Mouse (Mus musculus) forelimb bud, embryonic 11.5 days (tissue): ENCODE measurements around the gene Arid5b.
A peak's percentile ranks its signal among the peaks of the same experiment; 100 is the strongest.
"Not testable (repeated sequence)": the region's sequence is repeated elsewhere in the genome, so short reads cannot be mapped to it uniquely, and the experiment has no call there.

Source experiments
- DNase-seq: peaks from one replicate; pipeline ENCODE4 v3.0.0-alpha.2; 2012; ENCODE audit warnings: low read depth, low spot score

The Arid5b gene

DNA sequence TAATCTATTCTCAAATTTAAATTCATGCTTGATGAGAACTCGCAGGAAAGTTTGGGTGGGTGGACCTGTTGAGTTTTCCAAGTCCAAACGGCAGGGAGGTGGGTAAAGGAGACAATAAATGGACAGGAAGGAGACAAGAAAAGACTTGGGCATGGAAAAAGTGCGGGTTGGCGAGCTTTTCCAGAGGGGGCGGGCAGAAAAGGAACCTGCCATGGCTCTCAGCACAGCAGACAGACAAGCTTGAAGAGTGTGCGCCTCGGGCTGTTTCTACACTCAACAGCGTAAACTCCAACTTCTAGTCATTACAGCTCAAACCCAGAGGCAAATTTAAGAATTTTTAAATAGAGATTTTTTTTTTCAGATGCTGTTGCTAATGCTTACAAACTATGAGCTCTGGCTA is 168.4 kb downstream of the Arid5b start:
- DNase-seq = no peak

DNA sequence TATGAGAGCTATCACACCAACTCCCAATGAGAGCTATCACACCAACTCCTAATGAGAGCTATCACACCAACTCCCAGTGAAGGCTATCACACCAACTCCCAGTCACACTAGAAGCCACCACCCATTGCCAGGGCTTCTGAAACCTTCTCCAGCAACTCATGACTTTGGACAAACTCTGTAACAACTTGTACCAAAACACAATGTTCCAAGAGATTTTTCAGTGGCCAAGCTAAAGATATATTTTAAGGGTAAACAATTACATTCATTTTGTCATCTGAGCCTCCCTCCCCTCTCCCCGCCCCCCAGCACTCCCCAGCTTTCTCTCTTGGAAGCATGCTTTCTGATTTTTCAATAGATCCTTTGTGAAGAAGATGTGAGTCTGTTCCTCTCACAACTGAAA is 168.9 kb downstream of the Arid5b start:
- DNase-seq = no peak

DNA sequence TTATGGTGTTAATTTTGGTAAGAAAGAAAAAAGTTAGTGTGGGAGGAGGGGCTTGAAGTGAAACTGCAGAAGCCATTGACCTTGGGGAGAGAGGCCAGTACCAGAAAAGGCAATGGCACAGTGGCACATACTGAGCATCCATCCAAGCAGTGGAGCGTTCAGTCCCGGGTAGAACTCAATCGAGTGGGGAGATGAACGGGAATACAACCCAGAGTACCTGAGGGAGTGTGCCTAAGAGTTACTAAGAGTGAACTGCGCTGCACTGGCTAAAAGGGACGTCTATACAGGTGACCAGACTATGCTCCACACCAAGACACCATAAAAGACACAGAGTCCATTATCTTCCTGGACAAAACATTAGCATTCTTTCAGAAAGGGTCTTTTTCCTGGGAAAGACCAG is 170.8 kb downstream of the Arid5b start:
- no peak for DNase-seq

DNA sequence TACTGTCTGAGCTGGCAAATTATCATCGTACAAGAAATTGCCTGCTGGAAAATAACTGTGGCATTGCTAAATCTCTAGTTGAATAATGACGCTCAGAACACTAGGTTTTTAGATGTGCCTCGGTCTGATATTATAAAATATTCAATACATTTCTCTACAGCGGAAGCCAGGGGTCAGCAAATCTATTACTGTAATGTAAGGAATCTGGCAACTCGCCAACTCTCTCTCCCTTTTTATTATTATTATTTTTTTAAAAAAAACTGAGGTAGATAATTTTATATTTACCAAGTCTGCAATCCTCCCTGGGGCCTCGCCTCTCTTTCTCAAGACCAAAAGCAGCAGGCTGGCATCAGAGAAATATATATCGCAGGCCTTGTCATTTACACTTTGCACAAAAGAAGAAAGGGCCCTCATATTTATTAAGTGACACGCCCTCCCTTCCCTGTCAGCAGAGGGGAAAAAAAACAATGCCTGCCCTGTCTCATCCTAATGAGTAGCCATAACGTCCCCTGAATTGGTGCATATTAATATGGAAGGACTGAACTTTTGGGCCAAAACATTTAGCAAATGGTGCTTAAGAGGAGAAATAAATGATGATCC is 172.1 kb downstream of the Arid5b start:
- no peak for DNase-seq

DNA sequence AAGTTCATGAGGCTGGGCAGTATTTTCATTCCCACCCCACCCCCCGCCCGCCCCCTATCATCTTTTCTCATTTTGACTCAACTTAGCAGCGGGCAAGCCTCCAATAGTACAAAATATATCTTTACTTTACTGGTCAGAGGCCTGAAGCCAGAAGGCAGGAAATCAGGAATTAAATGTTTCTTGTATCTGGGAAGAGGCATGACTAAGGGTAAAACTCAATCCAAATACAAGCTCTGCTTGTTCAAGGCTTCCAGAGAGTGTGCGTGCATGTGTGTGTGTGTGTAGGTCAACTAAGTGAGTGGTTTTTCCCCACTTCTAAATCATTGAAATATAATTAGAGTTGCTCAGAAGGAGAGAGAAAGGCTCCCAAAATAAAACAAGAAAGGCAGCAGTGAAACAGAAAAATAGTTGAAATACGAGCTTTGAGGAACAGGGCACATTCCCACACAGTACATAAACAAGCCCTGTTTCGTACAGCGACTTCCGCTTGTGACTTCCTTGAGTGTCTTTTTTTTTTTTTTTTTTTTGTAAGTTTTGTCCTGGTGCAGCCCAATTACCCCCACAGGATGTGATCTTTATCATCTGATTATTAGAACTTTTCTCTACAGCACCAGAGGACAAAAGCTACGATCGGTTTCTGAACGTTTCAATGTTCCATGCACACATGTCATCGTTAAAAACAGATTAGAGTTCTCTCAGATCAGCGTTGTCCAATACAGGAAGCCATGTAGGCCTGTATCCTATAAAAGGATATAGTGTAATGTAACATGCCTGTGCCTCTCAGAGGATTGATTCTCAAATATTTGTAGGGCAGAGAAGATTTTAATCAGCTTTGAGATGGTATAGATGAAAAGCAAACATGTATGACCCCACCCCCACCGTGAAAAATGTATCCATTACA is 173.4 kb downstream of the Arid5b start:
- DNase-seq = peak; percentile 50

DNA sequence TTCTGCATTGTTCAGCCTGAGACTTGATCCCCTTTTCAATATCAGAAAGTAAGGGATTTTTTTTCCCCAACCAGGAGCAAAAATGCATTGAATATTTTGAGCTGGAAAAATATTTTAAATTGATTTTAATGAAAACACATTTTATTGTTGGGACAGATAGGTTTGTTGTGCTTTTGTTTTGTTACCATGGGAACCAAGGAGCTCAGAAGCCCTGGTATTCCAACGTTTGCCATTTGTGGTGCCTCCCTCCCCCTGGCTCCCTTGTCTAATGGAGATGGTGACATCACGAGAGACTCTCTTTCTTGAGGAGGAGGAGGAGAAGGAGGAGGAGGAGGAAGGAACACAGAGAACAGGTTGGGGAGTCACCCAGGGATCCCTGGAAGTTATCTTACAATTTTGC is 174.1 kb downstream of the Arid5b start:
- DNase-seq = peak; percentile 53

DNA sequence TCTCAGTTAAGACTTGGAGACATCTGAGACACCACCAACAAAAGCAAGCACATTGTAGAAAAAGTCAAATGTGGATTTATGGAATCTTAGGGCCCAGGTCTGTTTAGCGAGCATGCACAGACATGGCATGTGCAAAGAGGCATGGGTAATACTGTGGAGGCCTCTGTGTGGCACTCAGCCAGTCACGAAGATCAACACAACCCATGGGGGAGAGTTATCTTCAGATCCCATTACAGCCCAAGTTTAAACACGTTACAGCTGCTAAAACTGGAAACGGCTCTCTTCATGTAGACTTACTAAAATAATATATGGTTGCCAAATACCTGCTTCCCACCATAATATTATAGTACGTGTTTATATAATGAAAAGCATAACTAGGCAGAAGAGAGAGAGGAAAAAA is 174.6 kb downstream of the Arid5b start:
- peak; percentile 29 for DNase-seq

DNA sequence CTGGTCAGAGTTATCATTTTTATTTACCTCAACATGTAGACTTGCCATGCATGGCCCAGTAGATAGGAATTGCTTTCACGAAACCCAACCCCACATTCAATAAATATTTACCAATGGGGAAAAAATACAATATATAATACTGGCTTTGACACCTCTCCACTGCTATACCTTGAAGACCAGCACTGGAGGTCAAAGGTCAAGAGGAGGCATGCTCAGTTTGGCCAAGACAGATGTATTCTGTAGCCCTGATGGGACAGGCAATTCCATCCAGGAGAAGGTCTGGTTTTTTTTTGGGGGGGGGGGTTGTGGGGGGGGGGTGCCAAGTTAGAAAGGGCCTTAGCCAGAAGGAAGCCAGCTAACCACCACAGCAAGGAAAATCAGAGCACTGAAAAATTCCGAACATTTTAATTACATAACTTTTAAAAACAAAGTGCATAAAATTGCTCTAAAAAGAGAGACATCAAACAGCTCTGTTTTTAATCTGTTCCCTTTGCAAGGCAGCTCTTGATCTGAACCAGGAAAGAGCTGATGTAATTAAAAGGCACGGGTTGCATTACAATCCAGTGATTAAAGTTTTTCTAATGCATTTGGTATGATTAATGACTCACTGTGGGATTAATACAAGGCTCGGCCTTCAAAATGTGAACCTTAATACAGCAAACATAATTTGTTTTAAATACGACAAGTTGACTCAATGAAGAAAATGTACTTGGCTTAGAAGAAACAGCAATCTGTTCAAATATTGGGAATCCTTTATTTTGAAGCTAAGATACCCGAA is 175.3 kb downstream of the Arid5b start:
- DNase-seq = no peak

DNA sequence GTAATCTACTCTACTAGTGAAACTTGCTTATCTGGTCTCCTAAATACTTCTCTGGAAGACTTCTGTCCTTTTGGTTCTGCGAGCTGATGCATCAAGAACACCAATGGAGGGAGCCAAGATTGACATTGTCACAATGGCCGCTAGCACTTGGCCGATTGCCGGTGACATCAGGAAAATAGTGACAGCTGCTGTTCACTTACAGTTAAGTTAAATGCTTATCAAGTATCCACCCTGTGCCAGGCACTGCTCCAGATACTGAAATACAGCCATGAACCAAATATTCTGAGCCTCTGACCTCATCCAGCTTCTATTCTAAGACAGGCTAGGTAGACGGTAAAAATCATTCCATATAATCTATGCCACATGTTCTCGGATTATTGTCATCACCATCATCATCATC is 176.0 kb downstream of the Arid5b start:
- DNase-seq = no peak

DNA sequence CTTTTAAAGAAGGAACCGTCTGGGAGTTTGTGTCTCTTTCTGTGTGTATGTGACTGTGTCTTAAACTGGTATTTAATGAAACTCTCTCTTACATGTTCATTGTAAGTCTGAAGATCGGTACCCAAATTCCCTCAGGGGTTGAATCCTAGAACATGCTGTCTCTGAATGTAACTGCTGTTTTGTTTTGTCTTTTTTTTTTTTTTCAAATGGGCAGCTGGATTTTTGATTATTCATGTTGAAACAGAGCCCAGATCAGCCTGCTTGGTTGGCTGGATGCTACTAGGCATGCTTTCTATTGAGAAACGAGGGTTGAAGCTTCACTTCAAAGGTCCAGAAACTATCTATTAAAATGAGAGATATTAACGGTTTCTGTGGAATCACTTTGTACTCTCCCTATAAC is 177.3 kb downstream of the Arid5b start:
- no peak for DNase-seq

DNA sequence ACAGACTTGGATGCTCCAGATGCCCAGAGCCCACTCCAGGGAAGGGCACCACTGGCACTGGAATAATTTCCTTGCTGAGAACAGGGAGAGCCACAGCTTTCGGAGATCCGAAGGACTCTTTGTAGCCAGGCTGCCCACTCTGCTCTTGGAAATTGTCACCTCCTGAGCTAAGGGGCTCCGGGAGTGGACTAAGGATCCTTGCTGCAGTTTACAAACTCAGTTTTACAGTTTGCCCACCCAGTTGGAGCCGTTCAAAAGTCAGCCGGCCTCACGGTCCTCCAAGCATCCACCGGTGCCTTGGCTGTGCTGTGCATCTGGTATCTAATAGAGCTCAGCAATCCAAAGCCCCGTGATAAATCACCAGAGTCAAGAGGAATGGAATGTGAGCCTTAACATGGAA is 178.0 kb downstream of the Arid5b start:
- DNase-seq = no peak

DNA sequence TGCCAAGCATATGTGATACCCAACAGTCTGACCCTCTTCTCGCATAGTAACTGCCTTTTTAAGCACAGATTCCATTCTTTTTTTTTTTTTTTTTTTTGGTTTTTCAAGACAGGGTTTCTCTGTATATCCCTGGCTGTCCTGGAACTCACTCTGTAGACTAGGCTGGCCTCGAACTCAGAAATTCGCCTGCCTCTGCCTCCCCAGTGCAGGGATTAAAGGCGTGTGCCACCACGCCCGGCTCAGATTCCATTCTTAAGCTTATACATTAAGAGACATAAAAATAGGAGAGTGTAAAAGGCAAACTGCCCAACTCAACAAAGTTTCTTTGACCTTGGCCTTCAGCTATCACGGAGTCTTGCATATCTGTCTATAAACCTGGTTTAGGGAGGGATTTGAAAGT is 178.7 kb downstream of the Arid5b start:
- not testable (repeated sequence) for DNase-seq

DNA sequence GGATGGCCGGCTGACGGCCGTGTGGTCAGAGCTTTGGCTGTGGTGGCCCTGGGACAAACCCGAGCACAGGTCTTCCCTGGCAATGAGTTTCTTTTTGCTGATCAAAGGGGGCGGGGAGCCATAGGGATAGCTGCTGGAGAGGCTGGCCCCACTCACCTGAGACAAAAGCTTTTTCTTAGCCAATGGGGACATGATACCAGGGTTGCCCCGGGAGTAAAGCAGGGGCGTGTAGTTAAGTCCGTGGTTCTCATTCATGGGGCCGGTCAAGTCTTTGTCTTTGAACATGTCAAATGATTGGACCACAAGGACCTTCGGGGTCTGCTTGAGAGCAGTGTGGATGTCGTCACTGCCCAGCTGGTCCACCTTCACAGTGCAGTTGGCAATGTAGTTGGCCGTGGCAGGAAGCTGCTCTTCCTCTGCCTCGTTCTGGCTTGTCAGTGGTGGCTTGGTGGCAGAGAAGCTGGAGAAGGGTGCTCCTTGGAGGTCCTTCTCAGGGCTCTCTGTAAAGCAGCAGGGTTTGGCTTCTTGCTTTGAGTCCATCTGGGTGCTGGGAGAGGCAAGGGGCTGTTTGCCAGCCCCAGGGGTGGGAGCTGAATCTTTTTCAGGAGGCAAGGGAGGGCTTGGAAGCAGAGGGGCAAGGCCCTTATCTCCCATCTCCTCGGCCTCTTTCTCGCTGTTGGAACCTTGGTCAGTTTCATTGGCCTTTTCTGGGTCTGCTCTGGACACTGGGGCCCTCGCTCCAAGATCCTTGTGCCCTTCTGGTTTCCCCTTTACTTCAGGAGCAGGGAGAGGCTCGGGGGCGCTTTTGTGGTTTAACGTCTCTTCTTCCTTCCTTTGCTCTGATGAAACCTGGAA is 180.5 kb downstream of the Arid5b start:
- DNase-seq = no peak

DNA sequence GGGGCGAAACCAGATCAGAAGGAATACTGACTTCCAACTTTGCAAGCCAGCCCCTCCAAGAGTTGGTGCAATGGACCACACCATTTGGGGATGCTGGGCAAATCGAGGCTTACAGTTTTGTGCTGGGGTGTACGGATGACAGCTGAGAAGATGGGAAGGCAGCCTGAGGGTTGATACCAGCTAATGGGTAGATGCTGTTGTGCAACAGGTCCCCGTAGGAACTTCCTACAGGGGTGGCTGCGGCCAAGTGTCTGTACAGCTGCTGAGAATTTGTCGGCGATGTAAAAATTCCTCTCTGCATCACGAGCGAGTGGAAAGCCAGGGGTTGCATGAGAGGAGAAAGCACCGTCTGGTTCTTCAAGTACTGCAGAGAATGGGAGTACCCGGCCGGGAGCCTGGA is 182.1 kb downstream of the Arid5b start:
- DNase-seq = no peak

DNA sequence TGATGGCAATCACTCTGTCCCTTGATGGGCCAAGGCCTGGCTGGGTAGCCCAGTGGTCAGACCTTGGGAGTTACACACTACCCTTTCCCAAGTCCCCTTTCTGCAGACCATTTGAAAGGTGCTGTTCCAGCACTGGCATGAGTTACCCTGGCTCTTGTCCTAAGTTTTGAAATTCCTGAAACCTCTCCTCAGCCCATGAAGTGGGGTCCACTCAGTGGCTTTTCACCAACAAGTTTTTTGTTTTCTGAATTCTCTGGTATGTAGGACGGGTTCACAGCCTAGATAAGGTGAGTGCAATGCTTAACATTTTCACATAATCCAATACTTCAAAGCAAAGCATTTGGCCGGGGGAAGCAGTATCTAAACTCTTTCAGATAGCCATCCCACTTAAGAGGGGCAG is 183.4 kb downstream of the Arid5b start:
- DNase-seq = no peak

DNA sequence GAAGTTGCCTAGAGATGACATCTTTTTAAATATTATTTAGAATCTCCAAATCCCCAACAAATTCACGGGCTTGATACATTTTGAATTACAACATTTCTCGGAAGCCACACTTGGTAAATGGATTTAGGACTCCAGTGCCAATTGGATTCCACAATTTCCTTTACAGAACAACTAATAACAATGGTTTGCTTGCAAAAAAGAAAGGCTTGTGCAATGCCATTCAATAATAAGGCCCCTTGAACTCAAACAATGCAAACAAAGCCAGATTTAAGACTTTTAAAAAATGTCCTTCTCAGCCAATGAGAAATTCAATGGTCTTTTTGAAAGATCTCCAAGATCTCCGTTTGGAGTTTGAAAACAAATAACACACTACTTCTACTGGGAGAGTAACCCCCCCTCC is 185.0 kb downstream of the Arid5b start:
- no peak for DNase-seq

DNA sequence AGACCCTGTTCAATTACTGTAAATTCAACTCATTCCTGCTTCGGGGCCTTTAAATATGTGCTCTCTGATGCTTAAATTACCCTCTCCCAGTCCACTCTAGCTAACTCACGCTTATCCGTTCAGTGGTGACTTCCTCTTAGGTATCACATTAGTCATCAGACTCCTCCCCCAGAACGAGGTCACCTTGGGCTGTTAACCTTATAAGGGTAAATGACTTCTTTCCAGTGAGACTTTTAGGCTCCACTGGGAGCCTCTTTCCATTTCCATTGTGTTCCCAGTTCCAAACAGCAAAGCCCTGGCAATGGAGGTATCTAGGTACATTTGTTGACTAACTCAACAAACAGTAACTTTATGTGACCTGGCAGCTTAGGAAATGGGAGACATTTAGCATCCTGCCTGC is 186.7 kb downstream of the Arid5b start:
- DNase-seq = no peak

DNA sequence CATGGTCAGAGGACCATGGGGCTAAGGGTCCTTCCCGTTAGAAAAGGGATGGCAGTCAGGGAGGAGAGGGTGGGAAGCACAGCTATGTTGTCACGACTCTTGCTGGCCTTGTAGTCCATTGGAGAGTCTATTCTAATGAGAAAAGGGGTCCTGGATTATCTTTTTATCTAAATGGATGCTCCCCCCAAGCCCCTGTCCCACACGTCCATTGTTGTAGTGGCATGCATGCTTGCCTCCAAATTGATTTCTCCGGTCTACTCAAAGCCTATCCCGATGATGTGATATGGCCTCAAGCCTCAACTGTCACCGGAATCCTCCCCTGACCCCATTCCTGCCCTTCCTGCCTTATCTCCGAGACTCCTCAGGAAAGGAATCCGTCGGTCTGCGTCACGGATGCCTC is 187.5 kb downstream of the Arid5b start:
- DNase-seq = no peak

DNA sequence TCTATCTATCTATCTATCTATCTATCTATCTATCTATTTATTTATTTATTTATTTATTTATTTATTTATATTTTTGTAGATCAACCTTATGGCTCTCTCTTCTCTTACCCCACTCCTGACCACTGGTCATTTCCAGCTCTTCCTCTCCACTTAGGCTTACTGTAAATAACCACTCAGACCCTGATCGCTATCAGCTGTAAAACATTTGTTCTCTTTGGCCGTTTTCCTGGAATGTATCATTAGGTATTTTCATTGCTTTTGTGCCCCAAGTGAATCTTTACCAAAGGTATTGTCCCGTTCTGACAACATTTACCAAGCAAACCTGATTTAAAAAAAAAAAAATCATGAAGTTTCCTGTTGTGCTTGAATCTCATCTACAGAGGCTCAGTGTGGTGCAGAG is 188.0 kb downstream of the Arid5b start:
- DNase-seq = no peak

DNA sequence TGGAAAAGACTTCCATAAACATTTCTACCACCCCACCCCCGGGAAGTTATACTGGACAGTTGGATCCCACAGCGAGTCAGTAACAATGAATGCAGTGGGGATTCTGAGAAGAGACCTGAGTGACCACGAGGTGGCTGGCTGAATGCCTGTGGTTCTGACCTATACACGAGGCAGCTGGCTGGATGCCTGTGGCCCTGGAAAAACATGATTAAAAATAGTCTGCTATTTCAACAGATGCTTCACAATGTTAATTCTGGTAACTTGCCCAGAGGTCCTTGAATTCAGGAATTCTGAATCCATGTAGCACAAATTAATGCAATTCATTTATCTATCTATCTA is 188.4 kb downstream of the Arid5b start:
- no peak for DNase-seq

DNA sequence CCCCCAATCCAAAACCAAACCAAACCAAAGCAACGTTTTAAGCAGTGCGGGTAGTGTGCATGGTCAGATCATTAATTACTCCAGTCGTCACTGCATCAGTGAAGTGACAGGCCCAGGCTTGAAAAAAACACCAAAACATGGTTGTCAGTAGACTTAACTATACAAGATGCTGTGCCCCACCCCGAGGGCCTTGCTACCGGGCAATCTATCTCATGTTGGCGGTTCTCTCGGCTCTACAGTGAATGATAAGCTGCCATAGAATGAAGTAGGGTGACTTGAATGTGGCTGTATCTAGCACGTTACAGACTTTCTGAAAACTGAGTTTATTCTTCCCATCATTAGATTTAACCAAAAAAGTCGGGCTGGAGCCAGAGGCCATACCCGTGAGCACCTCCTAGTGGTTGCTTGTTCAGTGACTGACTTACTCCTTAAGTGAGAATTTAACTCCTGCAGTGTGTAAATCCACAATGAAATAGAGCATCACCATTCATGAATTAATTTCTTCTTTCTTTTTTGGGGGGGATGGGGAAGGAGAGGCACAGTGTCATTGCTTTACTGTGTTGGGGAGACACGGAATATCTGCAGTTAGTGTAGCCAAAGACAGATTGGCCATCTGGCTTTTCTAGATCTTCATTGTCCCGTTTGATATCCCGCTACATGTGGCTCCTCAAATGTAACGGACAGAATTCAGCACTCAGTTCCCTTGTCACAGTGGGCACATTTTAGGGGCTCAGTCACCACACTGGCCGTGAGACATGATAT is 188.9 kb downstream of the Arid5b start:
- no peak for DNase-seq
